Comparison of ENCODE assay signal across 8 mouse cellular contexts in the genomic region with DNA sequence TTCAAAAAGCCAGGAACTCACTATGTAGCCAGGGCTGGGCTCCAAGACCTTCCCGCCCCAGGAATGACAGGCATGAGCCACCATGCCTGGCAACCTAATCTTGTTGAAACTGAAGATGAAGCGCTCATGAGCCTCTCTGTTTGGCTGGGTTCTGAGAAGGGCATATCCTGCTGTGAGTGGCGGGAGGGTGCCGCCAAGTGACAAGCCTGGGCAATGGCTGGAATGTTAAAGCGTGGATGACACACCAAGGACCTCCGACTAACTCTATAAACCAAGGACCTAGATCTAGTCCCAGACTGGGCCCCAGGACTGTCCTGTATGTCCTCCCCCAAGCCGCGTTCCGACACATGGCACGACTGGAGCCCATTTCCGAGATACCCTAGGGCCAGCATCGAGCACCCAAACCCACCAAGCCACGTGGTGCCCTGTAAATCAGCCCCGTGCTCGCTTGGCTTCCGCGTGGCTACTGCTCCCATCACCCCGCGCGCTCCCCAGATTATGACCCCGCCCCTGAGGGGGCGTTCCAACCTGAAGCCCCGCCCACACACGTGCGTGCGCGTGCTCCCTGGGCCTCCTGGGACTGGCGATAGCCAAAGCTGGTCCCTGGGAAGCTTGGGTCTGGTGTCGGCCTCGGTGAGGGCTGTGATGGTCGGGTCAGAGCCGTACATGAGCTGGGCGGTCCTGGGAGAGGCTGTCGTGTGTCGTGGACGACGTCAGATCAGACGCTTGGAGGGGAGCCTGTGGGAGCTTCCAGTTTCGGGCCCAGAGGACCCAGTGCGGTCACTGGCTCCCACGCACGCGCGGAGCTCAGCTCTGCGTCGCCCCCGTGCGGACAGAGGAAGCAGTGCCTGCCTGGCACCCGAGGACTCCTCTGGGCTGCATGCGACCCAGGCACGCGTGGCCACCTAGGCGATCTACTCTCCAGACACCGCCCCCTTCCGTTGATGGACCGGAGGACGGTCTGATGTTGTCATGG. TPM values are rescaled to one million over a fixed set of nuclear protein-coding genes. Genes with fewer than 3 reads are reported as not detected.
DNase-seq lines count a peak whose midpoint lies in the region; ATAC-seq lines count a peak whose summit lies in the region.

No protein-coding gene starts in this region.

- peak overlapping the region; percentile 56 for H3K9ac ChIP-seq in kidney, embryonic 15.5 days

- no peaks in the 10 kb centered on the region for H3K27me3 ChIP-seq in heart, embryonic 10.5 days (ENCODE audit: insufficient read depth, poor library complexity, severe bottlenecking)
- H3K27me3 ChIP-seq in kidney, embryonic 15.5 days, result no peaks in the 10 kb centered on the region

- WGBS in heart, embryonic 10.5 days, result under 1% methylated on average over 57 of the region's 57 CpGs
- WGBS in kidney, embryonic 15.5 days, result under 1% methylated on average over 57 of the region's 57 CpGs

- peaks cover 16% of the 10 kb centered on the region for H3K4me1 ChIP-seq in heart, embryonic 10.5 days
- H3K4me1 ChIP-seq in kidney, embryonic 15.5 days, result peaks cover 20% of the 10 kb centered on the region

- ATAC-seq in erythroblast, adult 5-6 weeks (replicated peaks; ENCODE audit: low FRiP score, poor library complexity, severe bottlenecking), result peak; percentile 98
- peak; percentile 97 for ATAC-seq in kidney, embryonic 15.5 days (replicated peaks; ENCODE audit: low FRiP score)
- peak; percentile 89 for ATAC-seq in monocyte, adult 5-6 weeks (replicated peaks; ENCODE audit: insufficient number of reproducible peaks, low FRiP score, low TSS enrichment, poor library complexity, severe bottlenecking)

- peak overlapping the region; percentile 66 for H3K4me3 ChIP-seq in heart, embryonic 10.5 days
- peak overlapping the region; percentile 65 for H3K4me3 ChIP-seq in kidney, embryonic 15.5 days (replicated peaks)

- no peaks in the 10 kb centered on the region for H3K9me3 ChIP-seq in heart, embryonic 10.5 days
- no peaks in the 10 kb centered on the region for H3K9me3 ChIP-seq in kidney, embryonic 15.5 days (replicated peaks)

- H3K27ac ChIP-seq in heart, embryonic 10.5 days, result peak overlapping the region; percentile 93
- peak overlapping the region; percentile 98 for H3K27ac ChIP-seq in kidney, embryonic 15.5 days

- H3K4me2 ChIP-seq in kidney, embryonic 15.5 days, result peak overlapping the region; percentile 84

- H3K36me3 ChIP-seq in heart, embryonic 10.5 days, result no peaks in the 10 kb centered on the region
- H3K36me3 ChIP-seq in kidney, embryonic 15.5 days, result no peaks in the 10 kb centered on the region

- DNase-seq in 3T3-L1 (ENCODE audit: low read depth, low spot score), result peak; percentile 97
- DNase-seq in brain, adult 2 months (ENCODE audit: low read depth, low spot score), result peak; percentile 96
- DNase-seq in heart, embryonic 10.5 days (ENCODE audit: low spot score), result peak; percentile 98
- peak; percentile 95 for DNase-seq in liver
- DNase-seq in spleen, postnatal 4 days (ENCODE audit: low spot score in 2 of 2), result peak; percentile 94 to 97

RNA-seq across cellular contexts. Expression of gene Rps6ka1, which starts 22.9 kb away (rescaled TPM):
- total RNA-seq in erythroblast, adult 5-6 weeks (2015; ENCODE audit: low replicate concordance), result 40.0 and 40.1 TPM in 2 replicates
- total RNA-seq in erythroblast, adult 5-6 weeks (2017; ENCODE audit: low replicate concordance), result 67.2 and 89.1 TPM in 2 replicates
- 31.1 and 39.9 TPM in 2 replicates for polyA plus RNA-seq in heart, embryonic 10.5 days (2016; fragmentation: Nextera tagmentation; extraction: Ambion mirVana)
- polyA plus RNA-seq in kidney, embryonic 15.5 days (2015; fragmentation: Nextera tagmentation; extraction: Ambion mirVana), result 44.5 and 47.5 TPM in 2 replicates
- 122 to 151 TPM (median 138 TPM) in 3 replicates for total RNA-seq in monocyte, adult 5-6 weeks (2017)

RNA-seq across cellular contexts. Expression of gene Hmgn2, which starts 57.9 kb away (rescaled TPM):
- 970 and 984 TPM in 2 replicates for total RNA-seq in erythroblast, adult 5-6 weeks (2015; ENCODE audit: low replicate concordance)
- 403 and 537 TPM in 2 replicates for total RNA-seq in erythroblast, adult 5-6 weeks (2017; ENCODE audit: low replicate concordance)
- polyA plus RNA-seq in heart, embryonic 10.5 days (2016; fragmentation: Nextera tagmentation; extraction: Ambion mirVana), result 2,048 and 2,274 TPM in 2 replicates
- polyA plus RNA-seq in kidney, embryonic 15.5 days (2015; fragmentation: Nextera tagmentation; extraction: Ambion mirVana), result 2,667 and 2,783 TPM in 2 replicates
- total RNA-seq in monocyte, adult 5-6 weeks (2017), result 118 to 170 TPM (median 138 TPM) in 3 replicates

Comparison
In these comparisons a context has a peak if more than half of its experiments do, and no peak if none do; other contexts are left out.
1. Peak in every context shown above with its lines: DNase-seq, ATAC-seq, H3K4me3 ChIP-seq and H3K27ac ChIP-seq.